Mouse (Mus musculus): ENCODE measurements around the gene Rtca. TPM values are rescaled to one million over a fixed set of nuclear protein-coding genes. Genes with fewer than 3 reads are reported as not detected.

Gene Rtca
- polyA plus RNA-seq, 1 experiment from 2014 or later = 106 TPM

DNA sequence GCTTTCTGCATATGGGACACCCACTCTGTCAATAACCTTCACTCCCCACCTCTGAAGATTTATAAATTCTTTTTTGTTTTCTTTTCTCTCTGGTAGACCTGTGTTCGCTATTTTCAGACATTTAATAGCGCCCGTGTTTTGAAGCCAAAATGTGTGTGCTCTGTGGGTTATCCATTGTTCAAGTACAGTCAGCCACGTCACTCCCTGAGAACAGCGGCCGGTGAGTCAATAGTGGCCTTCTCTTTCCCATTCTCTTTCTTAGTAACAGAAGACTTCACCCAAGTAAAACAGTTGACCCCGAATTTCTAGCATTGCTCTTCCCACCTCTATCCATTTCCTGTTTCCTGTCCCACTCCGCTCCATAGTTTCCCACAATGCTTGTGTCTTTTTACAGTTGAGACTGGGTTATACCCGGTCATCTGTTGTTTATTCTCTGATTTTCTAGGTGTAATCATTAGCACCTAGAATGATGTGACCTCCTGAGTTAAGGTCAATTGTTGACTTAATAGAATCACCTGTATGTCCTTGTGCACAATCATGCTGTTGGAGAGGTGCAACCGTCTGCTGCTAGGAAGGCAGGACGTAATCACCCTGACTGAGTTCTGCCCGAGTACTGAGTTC is 12.2 kb upstream of the Rtca start:
- no peak for ATAC-seq
- Histone ChIP-seq H3K9ac (replicated peaks; ENCODE audit: low read depth, low read length) (no peak overlapping the region), H3K4me1 (replicated peaks; ENCODE audit: control insufficient read depth, insufficient read depth, low read length) (no peaks in the 10 kb centered on the region), H3K36me3 (ENCODE audit: control insufficient read depth, insufficient read depth) (no peaks in the 10 kb centered on the region), H3K4me2 (ENCODE audit: low read length) (no peak overlapping the region), H3K9me3 (ENCODE audit: control insufficient read depth, low read length) (no peaks in the 10 kb centered on the region), H3K4me3 (replicated peaks; ENCODE audit: low read length) (no peak overlapping the region), H3K27ac (ENCODE audit: low read length) (no peak overlapping the region), H3K27me3 (replicated peaks; ENCODE audit: control insufficient read depth, insufficient read depth, low read length) (no peaks in the 10 kb centered on the region)
- 78% methylated on average over 12 of the region's 12 CpGs for WGBS

DNA sequence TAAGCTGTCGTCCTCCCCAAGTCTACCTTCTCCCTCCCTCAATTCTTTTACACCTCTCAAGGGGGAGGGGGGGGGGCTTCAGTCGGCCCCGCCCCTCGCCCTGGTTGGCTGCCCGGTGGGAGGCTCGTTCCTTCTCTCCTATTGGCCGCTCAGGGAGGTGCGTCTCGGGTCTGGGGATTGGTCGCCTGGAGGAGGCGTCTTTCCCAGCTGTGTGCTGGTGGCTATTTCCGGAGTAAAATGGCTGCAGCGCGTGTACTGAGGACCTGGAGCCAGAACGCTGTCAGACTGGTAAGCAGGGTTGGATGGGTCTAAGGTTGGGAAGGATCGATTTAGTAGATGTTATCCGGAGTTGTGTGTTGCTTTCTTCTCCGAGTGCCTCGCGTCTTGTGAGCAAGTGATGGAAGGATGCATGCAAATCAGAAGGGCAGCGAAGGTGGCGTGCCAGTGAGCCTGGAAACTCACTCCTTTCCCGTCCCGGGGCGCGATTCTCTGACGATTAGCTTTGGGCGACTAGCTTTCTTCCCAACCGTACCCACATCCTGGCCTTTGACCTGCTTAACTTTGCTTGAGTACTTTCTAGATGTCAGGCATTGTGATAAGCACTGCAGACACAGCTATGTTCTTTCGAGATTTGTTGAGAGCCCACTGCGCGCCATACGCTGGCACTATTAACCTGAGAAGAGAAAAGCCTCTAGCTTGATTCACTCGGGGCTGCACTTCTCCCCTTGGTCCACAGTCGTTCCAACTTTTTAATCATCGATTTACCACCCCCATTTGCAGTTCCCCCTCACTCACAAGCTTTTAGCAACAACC is 5.1 kb upstream of the Rtca start, which contains the start of gene Dbt:
Gene Dbt, plus strand, starts transcription at position 167 of the 813 bp plus-strand sequence.
- Histone ChIP-seq H3K9me3 (ENCODE audit: control insufficient read depth, low read length) (no peaks in the 10 kb centered on the region), H3K9ac (replicated peaks; ENCODE audit: low read depth, low read length) (peak within 1 kb of the TSS; percentile 55), H3K27me3 (replicated peaks; ENCODE audit: control insufficient read depth, insufficient read depth, low read length) (no peaks in the 10 kb centered on the region), H3K4me3 (replicated peaks; ENCODE audit: low read length) (peak within 1 kb of the TSS; percentile 54), H3K4me1 (replicated peaks; ENCODE audit: control insufficient read depth, insufficient read depth, low read length) (peaks cover 11% of the 10 kb centered on the region), H3K27ac (ENCODE audit: low read length) (no peak within 1 kb of the TSS), H3K36me3 (ENCODE audit: control insufficient read depth, insufficient read depth) (no peaks in the 10 kb centered on the region), H3K4me2 (ENCODE audit: low read length) (peak within 1 kb of the TSS; percentile 52)
- WGBS = under 1% methylated on average over 36 of the region's 36 CpGs
- ATAC-seq = peak; percentile 94

DNA sequence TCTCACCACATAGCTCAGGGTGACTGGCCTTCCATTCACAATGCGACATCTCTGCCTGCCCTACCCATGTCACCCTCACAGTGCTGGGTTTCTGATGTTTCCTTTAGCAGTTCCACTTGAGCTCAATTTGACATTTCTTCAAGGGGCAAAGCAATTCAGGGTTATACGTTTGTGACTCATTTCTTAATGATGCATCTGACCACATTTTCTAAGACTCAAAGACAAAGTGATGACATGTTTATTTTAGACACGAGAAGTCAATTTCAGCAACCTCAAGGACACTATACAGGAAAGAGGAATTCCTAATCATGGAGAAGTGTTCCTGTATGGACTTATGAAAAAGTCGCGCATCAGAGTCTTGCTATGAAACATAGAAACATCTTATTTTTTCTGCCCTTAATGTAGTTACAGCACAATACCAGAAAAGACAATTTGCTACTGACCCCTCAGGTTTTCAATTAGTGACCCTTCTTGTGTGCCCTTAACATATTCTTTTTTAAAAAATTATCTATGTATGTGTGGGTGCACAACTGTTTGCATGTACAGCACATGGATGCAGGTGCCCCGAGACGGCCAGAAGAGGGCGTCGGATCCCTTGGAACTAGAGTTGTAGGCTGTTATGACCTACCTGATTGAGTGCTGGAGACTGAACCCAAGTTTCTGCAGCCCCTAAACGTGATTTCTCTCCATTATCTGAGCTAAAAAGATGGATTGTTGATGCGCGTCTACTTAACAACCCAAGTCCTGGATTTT is 4.3 kb upstream of the Rtca start:
- H3K9me3 ChIP-seq (ENCODE audit: control insufficient read depth, low read length) = no peaks in the 10 kb centered on the region
- H3K4me1 ChIP-seq (replicated peaks; ENCODE audit: control insufficient read depth, insufficient read depth, low read length) = peaks cover 11% of the 10 kb centered on the region
- H3K27me3 ChIP-seq (replicated peaks; ENCODE audit: control insufficient read depth, insufficient read depth, low read length) = no peaks in the 10 kb centered on the region
- H3K9ac ChIP-seq (replicated peaks; ENCODE audit: low read depth, low read length) = no peak overlapping the region
- no peak overlapping the region for H3K27ac ChIP-seq (ENCODE audit: low read length)
- peak; percentile 17 for ATAC-seq
- peak overlapping the region; percentile 54 for H3K4me3 ChIP-seq (replicated peaks; ENCODE audit: low read length)
- peak overlapping the region; percentile 52 for H3K4me2 ChIP-seq (ENCODE audit: low read length)
- H3K36me3 ChIP-seq (ENCODE audit: control insufficient read depth, insufficient read depth) = no peaks in the 10 kb centered on the region
- 43% methylated on average over 12 of the region's 12 CpGs for whole genome bisulfite sequencing

DNA sequence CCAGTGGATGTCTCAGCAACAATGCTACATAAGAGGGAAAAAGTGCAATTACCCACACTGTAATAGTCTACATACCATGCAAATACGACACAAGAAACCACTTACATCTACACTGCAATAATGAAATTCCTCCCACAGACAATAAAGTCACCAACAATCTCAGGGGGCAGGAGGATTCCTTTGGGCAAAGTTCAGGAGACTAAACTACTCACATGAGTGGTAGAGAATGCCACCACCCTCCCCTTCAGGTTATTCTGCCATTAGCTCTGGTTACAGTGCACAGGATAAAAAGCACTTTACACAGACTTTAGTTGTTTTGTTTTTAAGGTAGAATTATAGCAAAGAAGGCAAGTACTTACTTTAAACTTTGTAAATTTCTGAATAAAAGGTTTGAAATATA is 12.3 kb downstream of the Rtca start:
- WGBS = 83% methylated on average over 1 of the region's 1 CpGs
- Histone ChIP-seq H3K4me2 (ENCODE audit: low read length) (no peak overlapping the region), H3K27ac (ENCODE audit: low read length) (no peak overlapping the region), H3K27me3 (replicated peaks; ENCODE audit: control insufficient read depth, insufficient read depth, low read length) (no peaks in the 10 kb centered on the region), H3K9ac (replicated peaks; ENCODE audit: low read depth, low read length) (no peak overlapping the region), H3K9me3 (ENCODE audit: control insufficient read depth, low read length) (no peaks in the 10 kb centered on the region), H3K4me3 (replicated peaks; ENCODE audit: low read length) (no peak overlapping the region), H3K4me1 (replicated peaks; ENCODE audit: control insufficient read depth, insufficient read depth, low read length) (no peaks in the 10 kb centered on the region), H3K36me3 (ENCODE audit: control insufficient read depth, insufficient read depth) (peaks cover 44% of the 10 kb centered on the region)
- ATAC-seq = no peak

DNA sequence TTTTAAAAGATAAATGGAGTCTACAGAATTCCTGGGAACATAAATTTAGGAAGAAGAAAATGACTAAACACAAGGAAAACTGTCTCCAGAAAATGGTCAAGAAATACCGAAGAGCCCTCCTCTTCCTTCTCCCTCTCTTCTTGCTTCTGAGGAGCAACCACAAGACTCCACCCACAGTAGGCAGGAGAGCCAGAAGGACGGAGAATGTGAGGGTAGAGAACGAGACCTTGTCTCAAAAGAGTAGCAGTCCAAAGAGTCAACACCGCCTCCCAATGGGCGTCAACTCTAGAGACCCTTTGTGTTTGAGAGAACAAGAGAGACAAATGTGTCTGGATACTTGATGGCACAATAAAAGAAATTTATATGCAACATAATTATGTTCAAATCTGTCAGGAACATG is 14.3 kb downstream of the Rtca start:
- no peaks in the 10 kb centered on the region for H3K4me1 ChIP-seq (replicated peaks; ENCODE audit: control insufficient read depth, insufficient read depth, low read length)
- H3K9ac ChIP-seq (replicated peaks; ENCODE audit: low read depth, low read length) = no peak overlapping the region
- H3K4me3 ChIP-seq (replicated peaks; ENCODE audit: low read length) = no peak overlapping the region
- H3K4me2 ChIP-seq (ENCODE audit: low read length) = no peak overlapping the region
- no peaks in the 10 kb centered on the region for H3K9me3 ChIP-seq (ENCODE audit: control insufficient read depth, low read length)
- ATAC-seq = no peak
- no peak overlapping the region for H3K27ac ChIP-seq (ENCODE audit: low read length)
- H3K36me3 ChIP-seq (ENCODE audit: control insufficient read depth, insufficient read depth) = peaks cover 39% of the 10 kb centered on the region
- H3K27me3 ChIP-seq (replicated peaks; ENCODE audit: control insufficient read depth, insufficient read depth, low read length) = no peaks in the 10 kb centered on the region
- WGBS = 51% methylated on average over 5 of the region's 5 CpGs

DNA sequence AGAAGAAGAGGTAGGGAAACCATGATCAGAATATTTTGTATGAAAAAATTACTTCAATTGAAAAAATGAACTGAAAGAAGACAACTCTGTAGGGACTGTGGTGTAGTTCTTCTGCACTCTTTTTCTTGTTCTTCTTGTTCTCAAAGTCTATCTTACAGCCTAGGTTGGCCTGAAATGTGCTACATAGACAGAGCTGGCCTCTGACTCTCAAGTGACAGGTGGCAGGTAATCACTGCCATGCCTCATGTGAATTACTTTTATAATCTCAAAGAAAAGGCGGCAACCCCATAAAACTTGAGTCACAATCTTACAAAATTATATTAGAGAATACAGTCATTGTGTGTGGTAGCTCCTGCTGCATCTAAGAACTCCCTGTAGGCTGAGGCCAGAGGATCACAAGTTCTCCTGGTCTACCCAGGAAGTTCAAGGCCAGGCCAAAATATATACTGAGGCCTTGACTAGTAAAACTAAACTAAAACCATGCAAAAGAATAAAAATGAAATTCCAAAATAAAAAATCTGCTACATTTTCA is 16.0 kb downstream of the Rtca start:
- H3K9me3 ChIP-seq (ENCODE audit: control insufficient read depth, low read length) = no peaks in the 10 kb centered on the region
- H3K27me3 ChIP-seq (replicated peaks; ENCODE audit: control insufficient read depth, insufficient read depth, low read length) = no peaks in the 10 kb centered on the region
- no peak overlapping the region for H3K27ac ChIP-seq (ENCODE audit: low read length)
- ATAC-seq = no peak
- H3K4me1 ChIP-seq (replicated peaks; ENCODE audit: control insufficient read depth, insufficient read depth, low read length) = no peaks in the 10 kb centered on the region
- WGBS = 98% methylated on average over 1 of the region's 1 CpGs
- H3K9ac ChIP-seq (replicated peaks; ENCODE audit: low read depth, low read length) = no peak overlapping the region
- H3K36me3 ChIP-seq (ENCODE audit: control insufficient read depth, insufficient read depth) = peaks cover 40% of the 10 kb centered on the region
- H3K4me2 ChIP-seq (ENCODE audit: low read length) = no peak overlapping the region
- no peak overlapping the region for H3K4me3 ChIP-seq (replicated peaks; ENCODE audit: low read length)

DNA sequence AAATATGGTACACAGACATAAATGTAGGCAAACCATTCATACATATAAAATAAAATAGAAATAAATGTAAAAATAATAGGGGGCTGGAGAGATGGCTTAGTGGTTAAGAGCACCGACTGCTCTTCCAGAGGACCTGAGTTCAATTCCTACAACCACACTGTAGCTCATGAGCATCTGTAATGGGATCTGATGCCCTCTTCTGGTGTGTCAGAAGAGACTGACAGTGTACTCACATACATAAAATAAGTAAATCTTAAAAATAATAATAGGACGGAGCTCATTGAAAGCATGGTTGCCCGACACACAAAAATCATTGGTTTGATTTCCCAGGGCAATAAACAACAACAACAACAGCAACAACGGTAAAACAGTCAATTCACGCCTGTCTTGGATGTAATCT is 17.1 kb downstream of the Rtca start:
- no peaks in the 10 kb centered on the region for H3K4me1 ChIP-seq (replicated peaks; ENCODE audit: control insufficient read depth, insufficient read depth, low read length)
- no peak for ATAC-seq
- H3K27me3 ChIP-seq (replicated peaks; ENCODE audit: control insufficient read depth, insufficient read depth, low read length) = no peaks in the 10 kb centered on the region
- H3K36me3 ChIP-seq (ENCODE audit: control insufficient read depth, insufficient read depth) = peaks cover 39% of the 10 kb centered on the region
- H3K27ac ChIP-seq (ENCODE audit: low read length) = no peak overlapping the region
- no peak overlapping the region for H3K4me3 ChIP-seq (replicated peaks; ENCODE audit: low read length)
- 96% methylated on average over 5 of the region's 5 CpGs for WGBS
- H3K9ac ChIP-seq (replicated peaks; ENCODE audit: low read depth, low read length) = no peak overlapping the region
- no peaks in the 10 kb centered on the region for H3K9me3 ChIP-seq (ENCODE audit: control insufficient read depth, low read length)
- H3K4me2 ChIP-seq (ENCODE audit: low read length) = no peak overlapping the region

DNA sequence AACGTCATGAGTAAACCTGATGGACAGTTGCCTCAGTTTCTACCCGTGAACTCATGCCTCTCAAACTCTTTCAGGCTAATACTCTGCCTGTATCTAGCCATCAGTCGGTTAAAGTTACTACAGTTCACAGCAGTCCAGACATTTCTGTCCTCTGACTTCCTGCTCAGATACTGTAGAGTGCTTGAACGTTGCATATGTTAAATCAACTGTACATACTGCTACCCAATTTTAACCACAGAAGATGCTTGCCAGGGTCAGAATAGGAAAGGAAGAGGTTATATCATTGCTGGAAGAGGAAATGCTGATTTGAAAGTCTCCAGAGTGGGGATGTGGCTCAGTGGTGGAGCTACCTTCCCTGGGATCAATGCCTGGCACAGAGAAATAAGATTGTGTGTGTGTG is 24.7 kb downstream of the Rtca start:
- no peak overlapping the region for H3K9ac ChIP-seq (replicated peaks; ENCODE audit: low read depth, low read length)
- H3K4me1 ChIP-seq (replicated peaks; ENCODE audit: control insufficient read depth, insufficient read depth, low read length) = no peaks in the 10 kb centered on the region
- WGBS = 90% methylated on average over 4 of the region's 4 CpGs
- no peak overlapping the region for H3K27ac ChIP-seq (ENCODE audit: low read length)
- ATAC-seq = no peak
- no peaks in the 10 kb centered on the region for H3K9me3 ChIP-seq (ENCODE audit: control insufficient read depth, low read length)
- no peaks in the 10 kb centered on the region for H3K27me3 ChIP-seq (replicated peaks; ENCODE audit: control insufficient read depth, insufficient read depth, low read length)
- no peak overlapping the region for H3K4me2 ChIP-seq (ENCODE audit: low read length)
- no peak overlapping the region for H3K4me3 ChIP-seq (replicated peaks; ENCODE audit: low read length)
- H3K36me3 ChIP-seq (ENCODE audit: control insufficient read depth, insufficient read depth) = peaks cover 5% of the 10 kb centered on the region; the same call in 1 of the 2 replicates

DNA sequence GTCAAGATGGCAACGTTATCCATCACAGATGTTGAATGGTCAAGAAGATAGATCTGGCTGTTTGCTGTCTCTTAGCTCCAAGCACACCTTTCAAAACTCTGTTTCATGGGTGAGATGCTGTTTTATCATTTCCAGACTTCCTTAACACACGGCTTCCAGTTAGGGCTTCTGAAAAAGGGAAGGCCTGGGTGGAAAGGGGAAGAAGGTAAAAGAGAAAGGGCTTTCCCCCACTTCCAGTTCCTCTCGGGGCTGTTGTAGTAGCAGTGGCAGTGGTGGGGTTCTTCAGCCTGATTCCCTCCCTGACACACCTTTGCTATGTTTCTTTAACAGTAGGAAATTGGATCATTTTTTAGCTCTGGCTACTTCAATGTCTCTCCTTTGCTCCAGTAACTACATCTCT is 25.3 kb downstream of the Rtca start:
- Histone ChIP-seq H3K9me3 (ENCODE audit: control insufficient read depth, low read length) (no peaks in the 10 kb centered on the region), H3K4me2 (ENCODE audit: low read length) (no peak overlapping the region), H3K27me3 (replicated peaks; ENCODE audit: control insufficient read depth, insufficient read depth, low read length) (no peaks in the 10 kb centered on the region), H3K4me1 (replicated peaks; ENCODE audit: control insufficient read depth, insufficient read depth, low read length) (no peaks in the 10 kb centered on the region), H3K4me3 (replicated peaks; ENCODE audit: low read length) (no peak overlapping the region), H3K9ac (replicated peaks; ENCODE audit: low read depth, low read length) (no peak overlapping the region), H3K36me3 (ENCODE audit: control insufficient read depth, insufficient read depth) (peaks cover 3% of the 10 kb centered on the region; the same call in 1 of the 2 replicates), H3K27ac (ENCODE audit: low read length) (no peak overlapping the region)
- ATAC-seq = no peak
- 86% methylated on average over 3 of the region's 3 CpGs for WGBS
